Mouse (Mus musculus) midbrain, embryonic 13.5 days (tissue): ENCODE data around the gene Radil. TPM values are rescaled to one million over a fixed set of nuclear protein-coding genes. Genes with fewer than 3 reads are reported as not detected.
A peak's percentile ranks its signal among the peaks of the same experiment; 100 is the strongest.

Experiments used
- ATAC-seq: fragments of 200-750 bp; cut with Nextera tagmentation; 2 replicates; pipeline ENCODE4 v1.8.0; 2017; ENCODE audit warnings: mild to moderate bottlenecking, moderate TSS enrichment, moderate library complexity
- H3K27ac ChIP-seq: fragments of 300-500 bp; sonication (generic); 2 replicates; pipeline ENCODE4 v1.5.1; 2015; ENCODE audit warnings: inconsistent platforms, mild to moderate bottlenecking, moderate library complexity
- H3K27me3 ChIP-seq: fragments of 300-500 bp; sonication (generic); 2 replicates; pipeline ENCODE4 v1.6.1; 2015; ENCODE audit warnings: mild to moderate bottlenecking, inconsistent platforms
- H3K36me3 ChIP-seq: fragments of 300-500 bp; sonication (generic); 2 replicates; pipeline ENCODE4 v1.6.1; 2015; ENCODE audit warnings: mild to moderate bottlenecking, inconsistent platforms
- H3K4me1 ChIP-seq: fragments of 300-500 bp; sonication (generic); replicated peaks from 2 replicates; pipeline ENCODE4 v1.6.1; 2015; ENCODE audit warnings: inconsistent platforms
- H3K4me2 ChIP-seq: fragments of 300-500 bp; sonication (generic); replicated peaks from 2 replicates; pipeline ENCODE4 v1.6.1; 2015; ENCODE audit warnings: moderate library complexity, mild to moderate bottlenecking, inconsistent platforms
- H3K4me3 ChIP-seq: fragments of 300-500 bp; sonication (generic); replicated peaks from 2 replicates; pipeline ENCODE4 v1.5.1; 2015; ENCODE audit warnings: mild to moderate bottlenecking, inconsistent platforms
- H3K9ac ChIP-seq: fragments of 300-500 bp; sonication (generic); replicated peaks from 2 replicates; pipeline ENCODE4 v1.6.1; 2015; ENCODE audit warnings: mild to moderate bottlenecking, inconsistent platforms
- H3K9me3 ChIP-seq: fragments of 300-500 bp; sonication (generic); 2 replicates; pipeline ENCODE4 v1.6.1; 2016; ENCODE audit warnings: mild to moderate bottlenecking, inconsistent platforms
- WGBS: fragments of 180-500 bp; shearing (Covaris S2); methylation state at CpG from one replicate; pipeline ENCODE4 v1.1.7; 2015; 5-methylcytosine and 5-hydroxymethylcytosine counted together
- polyA plus RNA-seq: library from polyadenylated mRNA; unstranded; fragments of >200 nt; fragmentation: Nextera tagmentation; extraction: Ambion mirVana; gene quantifications from 2 replicates; pipeline ENCODE4 v1.2.1, GENCODE M21; 2015

Gene Radil
- polyA plus RNA-seq, 1 experiment from 2014 or later: 12.5 TPM

- Histone ChIP-seq H3K9ac (0 out of 2 replicates have a peak overlapping the region, but pooled peaks have one; percentile 36), H3K9me3 (no peaks in the 10 kb centered on the region), H3K36me3 (peaks cover 29% of the 10 kb centered on the region), H3K27ac (peak overlapping the region; percentile 83), H3K4me2 (peak overlapping the region; percentile 51), H3K4me3 (peak overlapping the region; percentile 22), H3K27me3 (no peaks in the 10 kb centered on the region), H3K4me1 (peaks cover 60% of the 10 kb centered on the region)
- under 1% methylated on average over 19 of the region's 19 CpGs for WGBS
- ATAC-seq: peak; percentile 88
Measured at GRCm38 (mm10) chr5:142440451-142441147, 110.3 kb downstream of the Radil start.

GRCm38 (mm10) chr5:142439911-142440432 is 110.9 kb downstream of the Radil start:
- H3K9me3 ChIP-seq: no peaks in the 10 kb centered on the region
- peak overlapping the region; percentile 83 for H3K27ac ChIP-seq
- H3K4me3 ChIP-seq: peak overlapping the region; percentile 22
- H3K27me3 ChIP-seq: no peaks in the 10 kb centered on the region
- H3K4me1 ChIP-seq: peaks cover 53% of the 10 kb centered on the region
- WGBS: 1% methylated on average over 12 of the region's 12 CpGs
- peaks cover 35% of the 10 kb centered on the region for H3K36me3 ChIP-seq
- ATAC-seq: peak; percentile 76
- H3K4me2 ChIP-seq: peak overlapping the region; percentile 51
- no peak overlapping the region; the same call in 1 of the 2 replicates for H3K9ac ChIP-seq

- H3K36me3 ChIP-seq: peaks cover 39% of the 10 kb centered on the region
- ATAC-seq: no peak
- 90% methylated on average over 16 of the region's 16 CpGs for WGBS
- peaks cover 40% of the 10 kb centered on the region for H3K4me1 ChIP-seq
- no peaks in the 10 kb centered on the region for H3K27me3 ChIP-seq
- no peak overlapping the region for H3K27ac ChIP-seq
- H3K4me3 ChIP-seq: no peak overlapping the region
- H3K9me3 ChIP-seq: no peaks in the 10 kb centered on the region
- no peak overlapping the region for H3K9ac ChIP-seq
- no peak overlapping the region for H3K4me2 ChIP-seq
Measured at GRCm38 (mm10) chr5:142438380-142438938, 112.4 kb downstream of the Radil start.

- ATAC-seq: no peak
- Histone ChIP-seq H3K27me3 (no peaks in the 10 kb centered on the region), H3K4me1 (peaks cover 29% of the 10 kb centered on the region), H3K9me3 (no peaks in the 10 kb centered on the region), H3K27ac (no peak overlapping the region), H3K36me3 (peaks cover 47% of the 10 kb centered on the region), H3K4me2 (no peak overlapping the region), H3K4me3 (no peak overlapping the region), H3K9ac (no peak overlapping the region)
- WGBS: 97% methylated on average over 15 of the region's 15 CpGs
Measured at GRCm38 (mm10) chr5:142435736-142436135, 115.2 kb downstream of the Radil start.

Other genes starting within 250 kb of the Radil start
- gene Foxk1, start 149.6 kb downstream of the Radil start, polyA plus RNA-seq: 4.8 and 5.1 TPM in 2 replicates
- 14.3 and 14.8 TPM in 2 replicates for gene Ap5z1, start 87.2 kb downstream of the Radil start, polyA plus RNA-seq
- gene Papolb, start 21.0 kb downstream of the Radil start, polyA plus RNA-seq: 0.12 and 0.21 TPM in 2 replicates
- gene Mmd2, start 57.7 kb upstream of the Radil start, polyA plus RNA-seq: 22.0 and 25.0 TPM in 2 replicates
- 46.8 and 51.2 TPM in 2 replicates for gene Wipi2, start 76.6 kb upstream of the Radil start, polyA plus RNA-seq
- 61.9 and 70.6 TPM in 2 replicates for gene Slc29a4, start 141.4 kb upstream of the Radil start, polyA plus RNA-seq